In the genomic region with DNA sequence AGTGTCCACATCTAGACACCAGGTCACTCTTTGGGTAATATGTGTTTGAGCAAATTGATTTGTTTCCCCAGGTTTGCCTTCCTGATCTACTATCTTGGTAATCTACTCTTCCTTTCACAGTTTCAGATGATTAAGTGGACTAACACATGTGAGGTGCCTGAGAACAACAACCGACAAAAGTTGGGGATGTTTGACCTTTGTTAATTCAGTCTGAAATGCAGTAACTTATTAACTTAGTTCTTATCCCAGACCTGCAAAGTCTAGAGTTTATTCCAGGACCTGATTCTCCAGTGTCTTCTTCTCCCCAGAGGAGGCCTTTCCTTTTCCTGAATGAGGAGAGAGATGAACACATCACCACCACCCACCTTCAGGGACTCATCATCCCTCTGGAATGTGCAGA, we compare ENCODE assay signal across 17 mouse cellular contexts. TPM values are rescaled to one million over a fixed set of nuclear protein-coding genes. Genes with fewer than 3 reads are reported as not detected.
"Had no signal": no experiment of that assay in that cellular context is flagged by ENCODE, and none has a peak within 500 bp of the region (broad histone marks: within the 10 kb centered on the region; RNA-seq: fewer than 3 reads in every experiment).

No protein-coding gene starts in this region.

- H3K27ac ChIP-seq: lung, embryonic 15.5 days; macrophage; midbrain, embryonic 13.5 days; midbrain, embryonic 15.5 days; neural tube, embryonic 12.5 days; stomach, embryonic 15.5 days; stomach, postnatal 0 days had no signal

- H3K4me1 ChIP-seq: lung, embryonic 15.5 days; megakaryocyte, embryonic 14.5 days; midbrain, embryonic 13.5 days; midbrain, embryonic 15.5 days; neural tube, embryonic 12.5 days; stomach, embryonic 15.5 days had no signal

- ATAC-seq: lung, postnatal 0 days; midbrain, embryonic 13.5 days; midbrain, embryonic 15.5 days had no signal

- DNase-seq: lung, adult 2 months; lung, postnatal 14 days; lung, postnatal 36 days; right cerebral cortex, postnatal 14 days; thymus, adult 2 months; thymus, postnatal 25 days; thymus, postnatal 4 days had no signal

- H3K36me3 ChIP-seq: lung, embryonic 15.5 days; midbrain, embryonic 13.5 days; midbrain, embryonic 15.5 days; neural tube, embryonic 12.5 days; stomach, embryonic 15.5 days had no signal

- H3K4me2 ChIP-seq: lung, embryonic 15.5 days; midbrain, embryonic 11.5 days; midbrain, embryonic 13.5 days; midbrain, embryonic 15.5 days; neural tube, embryonic 12.5 days; stomach, embryonic 15.5 days had no signal

- H3K9ac ChIP-seq: lung, embryonic 15.5 days; midbrain, embryonic 13.5 days; midbrain, embryonic 15.5 days; neural tube, embryonic 12.5 days; stomach, embryonic 15.5 days had no signal

- H3K9me3 ChIP-seq: lung, embryonic 15.5 days; midbrain, embryonic 13.5 days; midbrain, embryonic 15.5 days; neural tube, embryonic 12.5 days; stomach, embryonic 15.5 days had no signal

- H3K27me3 ChIP-seq: lung, embryonic 15.5 days; midbrain, embryonic 13.5 days; midbrain, embryonic 15.5 days; neural tube, embryonic 12.5 days; stomach, embryonic 15.5 days had no signal

- H3K4me3 ChIP-seq: lung, embryonic 15.5 days; megakaryocyte, embryonic 14.5 days; midbrain, embryonic 13.5 days; midbrain, embryonic 15.5 days; neural tube, embryonic 12.5 days; stomach, embryonic 15.5 days had no signal

RNA-seq across cellular contexts. Expression of a gene that starts 27.2 kb away (rescaled TPM):
- polyA plus RNA-seq: macrophage had no signal
